Mouse (Mus musculus) testis, adult 2 months (tissue): ENCODE results near the gene Rad51b.

Source experiments
- CTCF ChIP-seq: fragments of 200-500 bp; IDR thresholded peaks from 2 replicates; pipeline ENCODE4 v1.5.1; 2012; ENCODE audit warnings: low read depth, mild to moderate bottlenecking, inconsistent platforms, low read length, moderate library complexity; ENCODE audit not compliant: control insufficient read depth, insufficient read depth, insufficient replicate concordance
- POLR2A ChIP-seq: fragments of 200-500 bp; IDR thresholded peaks from 2 replicates; pipeline ENCODE4 v1.6.1; 2012; ENCODE audit warnings: low read depth, mild to moderate bottlenecking, inconsistent platforms, low read length, moderate library complexity; ENCODE audit not compliant: control insufficient read depth

DNA sequence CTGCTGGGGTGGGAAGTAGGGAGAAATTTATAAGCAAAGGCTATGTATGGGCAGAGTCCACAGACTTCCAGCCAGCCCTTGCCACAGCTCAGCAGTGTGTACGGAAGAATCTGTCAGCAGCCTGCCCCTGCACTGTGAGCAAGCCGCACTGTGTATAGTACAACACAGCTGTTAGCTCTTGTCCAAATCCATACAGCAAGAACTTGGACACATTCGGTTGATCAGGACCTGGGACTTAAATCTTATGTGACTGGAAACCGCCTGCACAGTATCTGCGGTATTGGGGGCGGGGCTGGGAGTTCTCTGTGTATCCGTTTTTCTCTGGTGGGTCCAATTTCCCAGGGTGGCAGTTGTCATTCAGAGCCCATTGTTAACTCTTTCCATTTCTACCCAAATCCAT is 545.2 kb downstream of the Rad51b start:
- TF ChIP-seq CTCF (no peak), POLR2A (no peak)
